Mouse (Mus musculus) gastrocnemius, adult 2 months (tissue): ENCODE measurements around the gene Cox19. TPM values are rescaled to one million over a fixed set of nuclear protein-coding genes. Genes with fewer than 3 reads are reported as not detected.

Source experiments
- DNase-seq: peaks from one replicate; pipeline ENCODE4 v3.0.0; 2022
- H3K27ac ChIP-seq: fragments of 200-600 bp; 2 replicates; pipeline ENCODE4 v1.8.1; 2022; ENCODE audit warnings: mild to moderate bottlenecking
- H3K4me3 ChIP-seq: fragments of 200-600 bp; 2 replicates; pipeline ENCODE4 v1.8.1; 2022; ENCODE audit warnings: mild to moderate bottlenecking, moderate library complexity
- CTCF ChIP-seq: fragments of 200-600 bp; IDR thresholded peaks from 2 replicates; pipeline ENCODE4 v1.8.1; 2022; ENCODE audit warnings: antibody characterized with exemption, mild to moderate bottlenecking, moderate library complexity
- intact Hi-C: fragments of 180-260 bp; cut with DNase I; formaldehyde crosslinking; loops from one replicate; pipeline ENCODE4 v1.15.1; 2025
- total RNA-seq, 2 experiments: library from RNA; stranded (reverse); gene quantifications; 2 replicates each; pipeline ENCODE4 v1.2.3; 2021

Cox19 gene
- total RNA-seq, 2 experiments from 2014 or later, result 48.7 to 69.6 TPM

DNA sequence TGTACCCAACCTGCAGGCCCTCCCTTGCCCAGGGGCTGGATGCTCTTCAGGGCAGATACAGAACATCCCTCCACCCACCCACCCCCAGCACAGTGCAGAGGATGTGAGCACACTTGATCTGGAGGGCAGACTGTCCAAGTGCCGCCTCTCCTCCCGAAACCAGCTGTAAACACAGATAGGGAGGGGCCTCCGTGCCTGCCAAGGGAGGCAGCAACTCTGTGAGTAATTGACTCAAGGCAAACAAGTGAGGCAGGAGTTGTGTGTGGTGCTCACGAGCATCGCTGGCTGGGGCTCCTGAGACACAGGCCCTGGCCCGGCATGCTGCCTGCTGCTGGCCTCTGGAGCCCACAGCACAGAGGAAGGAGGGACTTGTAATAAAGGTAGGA is 38.5 kb upstream of the Cox19 start:
- Histone ChIP-seq H3K4me3 (peak overlapping the region; percentile 60), H3K27ac (peak overlapping the region; percentile 94)
- no peak for TF ChIP-seq CTCF
- intact Hi-C loops, result no loop called here
- peak; percentile 90 for DNase-seq

DNA sequence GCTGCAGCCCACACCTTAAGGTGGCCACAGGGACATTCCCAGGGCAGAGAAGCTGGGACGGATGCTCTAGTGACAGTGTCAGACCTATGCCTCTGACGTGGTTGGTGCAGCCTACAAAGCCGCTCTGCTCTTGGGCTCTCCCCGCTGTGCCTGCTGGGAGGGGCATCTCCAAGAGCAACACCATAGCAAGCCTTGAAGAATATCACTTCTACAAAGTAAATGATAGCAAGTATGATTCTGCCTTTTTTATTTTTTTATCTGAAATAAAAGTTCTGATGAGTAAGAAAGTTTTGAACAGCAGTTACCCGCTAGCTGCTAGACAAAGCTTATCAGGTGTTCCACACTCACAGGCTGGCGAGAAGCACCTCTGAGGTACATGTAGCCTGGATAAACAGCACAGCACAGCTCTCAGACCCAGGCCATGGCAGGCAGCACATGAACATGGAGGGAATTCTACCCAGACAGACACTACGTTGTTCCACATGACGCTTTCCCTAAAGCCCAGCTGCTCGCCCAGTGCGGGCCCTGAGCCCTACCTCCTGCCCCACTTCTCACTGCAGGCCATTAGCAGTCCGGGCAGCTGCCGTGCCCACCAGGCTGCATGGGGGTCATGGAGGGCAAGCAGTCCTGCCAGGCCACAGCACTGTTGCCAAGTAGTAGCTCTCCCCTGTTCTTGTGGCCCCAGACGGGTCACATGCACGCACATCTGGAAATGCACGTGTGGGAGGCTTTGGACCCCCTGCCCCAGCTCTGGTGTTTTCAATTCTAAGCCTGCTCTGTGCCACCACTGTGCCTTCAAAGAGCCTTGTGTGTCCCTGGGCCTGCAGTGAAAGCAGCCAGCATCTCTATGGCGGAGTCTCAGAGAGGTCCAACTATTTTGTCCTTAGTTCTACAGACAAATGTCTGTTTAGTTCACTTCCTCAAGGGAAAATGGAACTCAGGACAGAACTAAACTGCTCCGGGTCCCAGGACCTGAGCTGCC is 37.8 kb upstream of the Cox19 start:
- intact Hi-C loops, result no loop called here

DNA sequence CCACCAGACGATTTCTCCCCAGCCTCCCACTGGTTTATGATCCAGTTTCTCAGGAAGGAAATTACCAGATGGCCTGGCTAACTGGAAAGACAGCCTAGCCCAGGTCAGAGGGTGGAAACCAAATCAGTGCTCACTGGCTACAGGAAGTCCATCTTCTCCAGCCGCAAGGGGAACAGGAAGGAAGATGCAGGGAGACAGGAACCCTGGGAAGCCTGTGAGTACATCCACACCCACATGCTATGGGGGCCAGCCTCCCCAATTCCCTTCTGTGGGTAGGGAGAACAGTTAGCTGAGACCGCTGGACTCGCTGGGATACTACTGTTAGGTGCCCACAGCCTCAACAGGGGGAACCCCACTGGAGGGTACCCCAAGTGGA is 37.0 kb upstream of the Cox19 start:
- Histone ChIP-seq H3K4me3 (peak overlapping the region; percentile 60), H3K27ac (peak overlapping the region; percentile 94)
- intact Hi-C loops, result no loop called here
- no peak for TF ChIP-seq CTCF
- peak; percentile 27 for DNase-seq

More for the DNA sequence above, 37.8 kb upstream of the Cox19 start:
- DNase-seq, result peak; percentile 72
- TF ChIP-seq CTCF, result no peak
- H3K4me3 ChIP-seq, result peak overlapping the region; percentile 60
- peak overlapping the region; percentile 94 for H3K27ac ChIP-seq

DNA sequence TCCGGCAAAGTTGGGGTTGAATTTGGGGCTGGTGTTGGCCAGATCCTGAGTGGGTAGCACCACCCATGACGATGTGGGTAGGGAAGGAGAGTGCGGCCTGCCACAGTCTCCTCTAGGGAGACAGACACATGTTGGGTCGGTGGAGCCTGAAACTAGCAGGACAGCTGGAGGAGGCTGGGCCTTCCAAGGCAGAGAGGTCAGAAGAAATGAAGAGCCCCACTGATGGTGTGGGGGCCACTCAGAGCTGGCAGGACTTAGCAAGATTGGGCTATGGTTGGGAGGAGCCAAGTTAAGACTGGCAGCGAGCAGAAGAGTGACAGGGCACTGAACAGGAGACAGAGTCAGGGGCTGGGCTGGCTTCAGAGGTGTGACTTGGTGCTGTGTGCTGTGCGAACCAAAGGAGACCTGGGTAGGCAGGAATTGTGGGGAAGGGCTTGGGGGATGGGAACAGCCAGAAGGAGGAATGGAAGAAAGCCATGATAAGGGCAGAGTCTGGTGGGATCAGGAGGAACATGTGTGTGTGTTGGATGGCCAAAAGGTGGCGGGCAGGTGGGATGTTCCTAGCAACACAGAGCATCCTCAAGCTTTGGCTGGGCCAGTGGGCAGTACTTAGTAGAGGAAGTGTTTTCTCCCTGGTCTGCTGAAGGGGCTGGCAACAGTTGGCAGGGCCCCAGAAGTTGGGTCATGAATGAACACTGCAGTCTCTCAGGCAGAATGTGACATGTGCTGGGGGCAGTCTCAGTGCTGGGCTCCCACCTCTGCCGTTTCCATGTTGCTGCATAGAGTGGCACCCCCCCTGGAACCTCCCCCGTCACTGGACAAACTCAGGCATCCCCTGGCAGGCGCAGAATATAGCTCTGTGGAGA is 36.3 kb upstream of the Cox19 start:
- intact Hi-C loops, result no loop called here
- DNase-seq, result peak; percentile 46
- H3K4me3 ChIP-seq, result peak overlapping the region; percentile 60
- no peak for TF ChIP-seq CTCF
- H3K27ac ChIP-seq, result peak overlapping the region; percentile 94

DNA sequence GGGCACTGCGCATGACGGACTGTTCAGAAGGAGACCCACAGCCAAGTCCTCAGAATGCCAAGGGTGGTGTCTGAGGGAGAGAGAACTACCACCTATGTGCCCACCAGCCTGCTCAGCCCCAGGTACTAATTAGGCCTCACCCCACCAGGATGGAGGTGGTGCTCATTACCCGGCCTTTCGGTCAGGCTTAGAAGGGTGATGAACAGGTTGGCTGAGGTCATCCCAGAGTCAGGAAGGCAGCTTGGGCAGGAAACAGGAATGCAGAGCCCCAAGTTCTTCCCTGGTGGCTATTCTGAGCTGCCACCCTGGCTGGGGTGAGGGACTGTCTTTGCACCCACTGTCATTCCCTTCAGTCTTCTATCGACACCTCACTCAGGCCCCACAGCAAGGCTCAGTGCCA is 34.8 kb upstream of the Cox19 start:
- Histone ChIP-seq H3K4me3 (peak overlapping the region; percentile 51), H3K27ac (peak overlapping the region; percentile 100)
- no peak for DNase-seq
- intact Hi-C loops, result no loop called here
- no peak for TF ChIP-seq CTCF

DNA sequence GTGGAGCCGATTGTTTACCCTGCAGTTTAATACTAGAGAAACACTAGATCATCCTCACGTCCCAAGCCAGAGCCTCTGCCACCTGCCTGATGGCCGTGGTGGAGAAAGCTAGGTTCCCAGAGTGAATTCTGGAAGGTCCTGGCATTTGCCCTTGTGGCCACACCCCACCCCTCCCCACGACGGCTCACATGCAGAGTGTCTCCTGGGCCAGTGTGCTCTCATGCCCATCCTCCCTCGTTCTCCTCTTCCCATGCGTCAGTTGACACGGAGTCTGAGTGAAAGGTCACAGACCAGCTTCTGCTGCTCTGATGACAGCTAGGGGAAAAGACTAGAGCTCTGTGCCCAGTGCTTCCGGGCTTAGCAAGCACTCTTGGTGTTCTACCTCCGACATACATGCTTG is 33.3 kb upstream of the Cox19 start:
- Histone ChIP-seq H3K27ac (peak overlapping the region; percentile 100), H3K4me3 (peak overlapping the region; percentile 51)
- intact Hi-C loops, result no loop called here
- DNase-seq, result peak; percentile 89
- TF ChIP-seq CTCF, result no peak

DNA sequence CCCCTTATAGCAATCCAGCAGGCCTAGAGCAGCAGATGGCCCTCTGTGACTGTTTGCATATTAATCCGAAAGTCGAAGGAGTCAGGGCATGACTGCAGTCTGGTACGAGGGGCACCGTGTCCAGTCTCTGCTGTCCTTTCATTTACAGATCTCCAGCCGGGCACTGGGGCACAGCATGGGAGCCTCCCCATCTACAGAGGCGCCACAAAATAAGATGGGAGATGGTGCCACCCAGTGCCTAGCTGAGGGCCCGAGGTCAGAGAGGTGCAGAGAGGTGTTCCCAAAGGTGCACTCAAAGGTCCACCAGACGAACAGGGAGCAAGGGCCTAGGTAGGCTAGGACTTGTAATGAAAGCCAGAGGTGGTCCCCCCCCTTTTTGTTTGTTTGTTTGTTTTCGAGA is 32.0 kb upstream of the Cox19 start:
- Histone ChIP-seq H3K27ac (peak overlapping the region; percentile 100), H3K4me3 (peak overlapping the region; percentile 95)
- no peak for TF ChIP-seq CTCF
- intact Hi-C loops, result no loop called here
- DNase-seq, result no peak

DNA sequence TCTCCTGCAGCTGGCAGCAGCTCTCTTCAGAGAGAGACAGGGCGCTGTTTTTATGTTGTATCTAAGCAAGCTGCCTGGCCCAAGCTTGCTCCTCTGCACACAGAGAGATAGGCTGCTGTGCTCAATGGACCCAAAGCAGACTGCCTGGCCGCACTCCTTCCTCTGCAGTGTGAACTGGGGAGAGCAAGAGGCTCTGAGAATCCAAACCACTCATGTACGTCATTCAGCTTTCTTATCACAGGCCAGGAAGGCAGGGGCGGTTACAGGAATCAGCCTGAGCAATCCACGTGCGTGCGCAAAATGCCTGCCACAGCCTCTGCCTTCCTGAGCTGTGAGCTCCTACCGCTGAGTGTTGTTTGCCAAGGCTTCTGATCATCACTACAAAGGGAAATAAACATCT is 31.5 kb upstream of the Cox19 start:
- DNase-seq, result peak; percentile 55
- intact Hi-C loops, result no loop called here
- H3K27ac ChIP-seq, result peak overlapping the region; percentile 100
- TF ChIP-seq CTCF, result no peak
- peak overlapping the region; percentile 95 for H3K4me3 ChIP-seq

DNA sequence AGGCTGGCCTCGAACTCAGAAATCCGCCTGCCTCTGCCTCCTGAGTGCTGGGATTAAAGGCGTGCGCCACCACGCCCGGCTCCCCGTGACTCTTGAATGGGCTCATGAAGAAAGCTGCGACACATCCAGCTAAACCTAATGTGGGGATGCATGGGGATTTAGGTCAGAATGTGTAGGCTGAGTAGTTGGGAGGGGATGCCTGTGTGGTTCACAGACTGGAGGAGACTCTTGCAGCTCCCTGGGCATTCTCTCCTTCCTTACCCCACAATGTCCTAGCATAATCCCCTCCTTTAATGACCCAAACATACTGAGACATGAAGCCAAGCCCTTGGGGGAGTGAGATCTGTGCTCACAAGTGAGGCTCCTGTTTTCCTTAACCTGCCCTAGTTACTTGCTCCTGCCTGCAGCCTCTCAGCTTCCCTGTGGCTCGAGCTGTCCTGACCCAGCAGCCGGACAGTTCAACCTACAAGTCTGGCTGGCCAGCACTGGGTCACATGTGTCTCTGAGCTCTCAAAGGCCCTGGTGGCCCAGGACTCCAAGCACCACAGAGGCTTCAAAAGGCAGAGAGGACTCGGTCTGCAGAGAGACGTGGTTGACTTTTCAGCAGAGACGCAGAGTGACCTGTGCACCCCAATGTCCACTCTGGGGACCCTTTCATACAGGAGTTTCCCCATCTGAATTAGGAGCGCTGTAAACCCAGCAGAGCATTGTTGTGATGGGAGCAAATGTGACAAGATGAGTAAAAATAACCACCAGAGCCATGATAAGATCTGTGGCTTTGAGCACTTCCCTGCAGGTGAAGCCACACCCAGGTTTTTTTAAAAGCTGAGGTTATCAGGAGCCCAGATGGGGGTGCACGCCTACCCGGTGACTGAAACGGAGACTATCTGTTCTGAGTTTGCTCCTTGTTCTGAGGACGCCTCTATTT is 30.6 kb upstream of the Cox19 start:
- DNase-seq, result peak; percentile 78
- H3K27ac ChIP-seq, result peak overlapping the region; percentile 100
- intact Hi-C loops, result no loop called here

DNA sequence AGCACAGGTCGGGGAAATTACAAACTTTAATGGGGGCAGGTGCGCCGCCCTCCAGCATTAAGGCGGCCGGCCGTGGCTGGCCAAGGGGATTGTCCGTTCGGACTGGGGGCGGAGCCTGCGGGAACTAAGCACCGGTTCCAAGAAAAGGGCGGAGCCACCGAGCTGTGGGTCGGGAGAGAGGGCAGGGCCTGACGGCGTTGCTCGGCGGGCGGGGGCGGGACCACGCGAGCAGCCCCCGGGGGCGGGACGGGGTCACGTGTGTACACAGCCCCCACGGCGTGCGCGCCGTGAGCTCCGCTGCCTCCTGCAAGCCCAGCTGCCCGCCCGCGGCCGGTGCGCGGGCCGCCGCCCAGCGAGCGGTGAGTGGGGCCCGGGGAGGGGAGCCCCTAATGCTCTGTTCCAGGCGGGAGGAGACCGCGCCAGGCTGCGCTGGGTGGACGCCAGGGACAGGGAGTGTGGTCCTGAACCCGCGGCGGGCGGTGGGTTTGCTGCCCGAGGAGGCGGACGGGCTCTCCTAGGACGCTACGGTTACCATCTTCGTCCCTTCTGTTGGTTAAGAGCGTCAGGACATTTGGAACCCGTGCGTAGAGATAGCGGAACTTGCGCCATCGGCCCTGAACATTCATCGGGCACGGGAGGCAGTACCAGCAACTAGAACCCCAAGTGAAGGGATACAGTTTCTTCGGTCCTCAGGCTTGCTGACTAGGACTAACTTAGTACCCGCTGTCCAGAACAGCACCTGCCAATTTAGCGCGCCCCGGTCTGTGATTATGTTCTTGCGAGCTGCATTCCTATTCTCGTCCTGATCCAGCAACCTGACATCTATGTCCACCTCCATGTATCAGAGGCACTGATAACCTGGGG is 29.4 kb upstream of the Cox19 start:
- intact Hi-C loops, result loop anchor here (1.0 kb wide), 1 partner anchor 18 kb away; no protein-coding TSS in a partner anchor
- DNase-seq, result peak; percentile 99

More for the DNA sequence above, 30.6 kb upstream of the Cox19 start:
- H3K4me3 ChIP-seq, result peak overlapping the region; percentile 95
- TF ChIP-seq CTCF, result no peak

More for the DNA sequence above, 29.4 kb upstream of the Cox19 start:
- Histone ChIP-seq H3K27ac (peak overlapping the region; percentile 100), H3K4me3 (peak overlapping the region; percentile 95)
- TF ChIP-seq CTCF, result no peak
